Mouse (Mus musculus): ENCODE results near the gene Gng12. TPM values are rescaled to one million over a fixed set of nuclear protein-coding genes. Genes with fewer than 3 reads are reported as not detected.

The Gng12 gene
- polyA plus RNA-seq, 1 experiment from 2014 or later: 73.9 TPM

- Histone ChIP-seq H3K9me3 (ENCODE audit: control insufficient read depth, low read length) (no peaks in the 10 kb centered on the region), H3K36me3 (ENCODE audit: control insufficient read depth, insufficient read depth, low read length) (no peaks in the 10 kb centered on the region), H3K4me3 (ENCODE audit: control insufficient read depth in 1 of 2, insufficient read depth in 1 of 2, low read depth in 1 of 2, low read length in 2 of 2) (no peak overlapping the region), H3K27ac (replicated peaks in 1 of 2; ENCODE audit: control insufficient read depth in 1 of 2, insufficient read depth in 1 of 2, low read depth in 2 of 2, low read length in 2 of 2) (no peak overlapping the region), H3K4me1 (ENCODE audit: control insufficient read depth in 2 of 2, insufficient read depth in 2 of 2, low read length in 2 of 2) (no peaks in the 10 kb centered on the region), H3K27me3 (ENCODE audit: control insufficient read depth, insufficient read depth, low read length) (no peaks in the 10 kb centered on the region), H3K9ac (ENCODE audit: low read length) (no peak overlapping the region), H3K4me2 (ENCODE audit: low read length) (no peak overlapping the region)
- ATAC-seq (ENCODE audit: insufficient number of reproducible peaks, insufficient read depth, low FRiP score, low read depth): no peak
- 79% methylated on average over 8 of the region's 8 CpGs for whole genome bisulfite sequencing
Measured at GRCm38 (mm10) chr6:67069219-67069762, 173.1 kb downstream of the Gng12 start.

- Histone ChIP-seq H3K27me3 (ENCODE audit: control insufficient read depth, insufficient read depth, low read length) (no peaks in the 10 kb centered on the region), H3K4me2 (ENCODE audit: low read length) (no peak overlapping the region), H3K4me3 (ENCODE audit: control insufficient read depth in 1 of 2, insufficient read depth in 1 of 2, low read depth in 1 of 2, low read length in 2 of 2) (no peak overlapping the region), H3K4me1 (ENCODE audit: control insufficient read depth in 2 of 2, insufficient read depth in 2 of 2, low read length in 2 of 2) (no peaks in the 10 kb centered on the region), H3K9ac (ENCODE audit: low read length) (no peak overlapping the region), H3K9me3 (ENCODE audit: control insufficient read depth, low read length) (no peaks in the 10 kb centered on the region), H3K36me3 (ENCODE audit: control insufficient read depth, insufficient read depth, low read length) (no peaks in the 10 kb centered on the region), H3K27ac (replicated peaks in 1 of 2; ENCODE audit: control insufficient read depth in 1 of 2, insufficient read depth in 1 of 2, low read depth in 2 of 2, low read length in 2 of 2) (no peak overlapping the region)
- WGBS: 57% methylated on average over 9 of the region's 9 CpGs
- no peak for ATAC-seq (ENCODE audit: insufficient number of reproducible peaks, insufficient read depth, low FRiP score, low read depth)
Measured at GRCm38 (mm10) chr6:67069800-67070315, 173.7 kb downstream of the Gng12 start.

Other genes with a start within 250 kb of the Gng12 start
- gene Vmn1r35, start 210.5 kb upstream of the Gng12 start, polyA plus RNA-seq (2014; fragmentation: Nextera tagmentation; extraction: Ambion mirVana): not detected in 2 replicates
- not detected in 2 replicates for gene Vmn1r36, start 177.2 kb upstream of the Gng12 start, polyA plus RNA-seq (2014; fragmentation: Nextera tagmentation; extraction: Ambion mirVana)
- gene Vmn1r37, start 167.0 kb upstream of the Gng12 start, polyA plus RNA-seq (2014; fragmentation: Nextera tagmentation; extraction: Ambion mirVana): not detected in 2 replicates
- gene Vmn1r38, start 113.8 kb upstream of the Gng12 start, polyA plus RNA-seq (2014; fragmentation: Nextera tagmentation; extraction: Ambion mirVana): not detected in 2 replicates
- not detected in 2 replicates for gene Vmn1r39, start 85.8 kb upstream of the Gng12 start, polyA plus RNA-seq (2014; fragmentation: Nextera tagmentation; extraction: Ambion mirVana)
- gene Gadd45a, start 141.1 kb downstream of the Gng12 start, polyA plus RNA-seq (2014; fragmentation: Nextera tagmentation; extraction: Ambion mirVana): 4.4 TPM in 2 replicates